Mouse (Mus musculus): ENCODE data around the gene Phc3.

DNA sequence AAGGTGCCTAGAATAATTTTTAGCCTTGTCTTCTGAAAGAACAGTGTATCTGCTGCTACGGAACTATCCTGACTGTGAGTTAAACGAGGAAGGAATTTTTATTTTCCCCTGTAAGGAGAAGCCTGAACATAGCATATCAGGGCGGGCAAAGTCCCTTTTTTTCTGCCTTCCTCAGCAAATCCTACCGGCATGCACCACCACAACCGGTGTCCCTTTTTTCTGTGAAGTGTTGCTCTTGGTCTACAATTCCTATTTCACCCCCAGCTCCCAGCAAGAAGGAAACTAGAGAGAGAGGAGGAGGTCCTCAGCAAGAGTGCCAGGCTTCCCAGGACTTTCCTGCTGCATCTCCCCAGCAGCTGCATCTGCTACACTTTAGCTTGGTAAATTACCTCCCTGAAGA is 115.6 kb downstream of the Phc3 start:
- TF ChIP-seq CTCF (IDR thresholded peaks at IDR 0.05; ENCODE audit: insufficient read depth, low read depth, low read length) (no peak), POLR2A (IDR thresholded peaks at IDR 0.05; ENCODE audit: insufficient read depth, low read depth, low read length) (no peak)
